Mouse (Mus musculus) adrenal gland (tissue): ENCODE data around the gene D330020A13Rik.

Experiments
- intact Hi-C: fragments of 180-260 bp; cut with DNase I; formaldehyde crosslinking; loops from one replicate; pipeline ENCODE4 v1.15.1; 2025
- long read RNA-seq, 2 experiments: library from polyadenylated mRNA; unstranded; transcript quantifications; one replicate each; pipeline ENCODE4 v2.0.0; 2020; ENCODE audit warnings: borderline replicate concordance in 1 of 2; ENCODE audit not compliant: insufficient replicate concordance in 1 of 2

The D330020A13Rik gene
- long read RNA-seq, experiment 1, result 0 reads
- long read RNA-seq, experiment 2, transcript D330020A13Rik-201 (1 exons, 1,069 nt), result major isoform, 5 of 5 reads
- long read RNA-seq, experiment 2, partial matches to known transcripts, result 0 of 5 reads
- long read RNA-seq, experiment 2, other reads (novel, unspliced or antisense), result 0 of 5 reads

DNA sequence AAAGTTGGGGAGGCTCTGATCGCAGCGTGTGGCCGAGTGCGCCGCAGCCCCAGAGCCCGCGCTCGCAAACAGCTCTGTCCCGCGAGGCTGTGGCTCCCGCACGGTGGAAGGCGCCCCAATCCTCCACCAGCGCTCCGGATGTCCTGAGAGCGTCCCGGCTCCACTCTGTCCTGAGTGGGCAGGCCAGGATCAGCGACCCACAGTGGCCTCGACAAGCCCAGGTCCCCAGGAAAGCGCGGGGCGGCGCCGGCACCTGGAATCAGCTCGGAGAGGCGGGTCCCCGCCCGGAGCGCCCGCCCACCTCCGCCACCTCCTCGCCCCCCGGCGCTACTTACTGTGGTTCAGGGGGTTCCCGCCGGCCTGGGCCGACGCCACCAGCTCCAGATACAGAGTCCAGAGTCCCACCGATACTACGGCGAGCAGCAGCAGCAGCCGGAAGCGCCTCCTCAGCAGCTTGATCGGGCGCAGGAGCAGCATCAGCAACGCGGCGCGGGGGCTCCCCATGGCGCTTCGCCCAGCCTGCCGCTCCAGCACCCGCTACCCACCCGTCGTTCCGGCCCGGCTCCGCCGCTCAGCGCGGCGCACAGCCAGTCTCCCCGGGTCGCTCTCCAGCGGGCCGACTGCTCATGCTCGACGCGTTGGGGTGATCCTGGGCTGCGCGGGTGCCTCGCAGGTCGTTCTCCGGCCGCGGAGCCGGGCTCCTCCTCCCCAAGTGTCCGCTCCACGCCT lies at the start of gene D330020A13Rik, which contains the start of gene B4galnt3:
TSS of gene D330020A13Rik (plus strand) at position 309 of the 729 bp plus-strand sequence.
TSS of gene B4galnt3 (minus strand) at position 504 of the 729 bp plus-strand sequence.
- intact Hi-C loops, result no loop called here

DNA sequence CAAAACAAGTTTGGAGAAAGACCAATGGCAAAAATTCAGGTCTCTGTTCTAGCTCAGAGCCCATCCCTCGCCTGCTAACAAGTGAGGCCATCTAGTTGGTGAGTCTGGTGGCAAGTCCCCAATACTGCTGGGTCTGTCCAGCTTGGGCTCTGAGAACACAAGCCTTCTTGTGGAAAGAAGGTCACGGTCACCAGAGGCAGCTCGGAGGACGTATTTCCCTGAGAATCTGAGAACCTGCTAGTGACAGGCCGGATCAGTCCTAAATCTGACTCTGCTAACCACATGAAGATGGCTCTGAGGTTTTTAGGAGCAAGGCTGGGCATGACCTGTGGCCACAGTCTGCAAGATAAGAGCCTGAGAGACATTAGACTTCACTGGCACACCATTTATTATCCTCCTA lies 47.5 kb upstream of the D330020A13Rik start:
- intact Hi-C loops, result no loop called here

GRCm38 (mm10) chr6:120249831-120250230 lies 44.3 kb upstream of the D330020A13Rik start:
- intact Hi-C loops, result no loop called here

- intact Hi-C loops, result no loop called here
Observed at GRCm38 (mm10) chr6:120251010-120251409, 43.2 kb upstream of the D330020A13Rik start.

- intact Hi-C loops, result no loop called here
Observed at GRCm38 (mm10) chr6:120252741-120253140, 41.4 kb upstream of the D330020A13Rik start.

DNA sequence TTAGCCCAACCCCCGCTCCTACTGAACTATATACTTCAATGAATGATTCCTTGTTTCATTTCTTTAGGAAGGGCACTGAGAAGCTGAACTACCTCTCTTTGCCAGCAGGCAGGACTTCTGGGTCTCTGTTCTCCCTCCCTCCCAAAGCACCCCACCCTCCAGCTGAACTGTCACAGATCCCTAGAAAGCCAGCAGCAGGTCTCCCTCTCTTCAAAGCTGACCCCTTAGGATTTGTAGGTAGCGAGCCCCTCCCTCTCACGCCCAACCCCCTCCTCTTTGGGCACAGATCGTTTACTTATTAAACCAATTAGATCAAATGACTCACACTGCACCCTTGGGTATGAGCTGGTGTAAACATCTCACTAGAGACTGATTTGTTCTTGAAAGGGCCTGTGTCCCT lies 39.5 kb upstream of the D330020A13Rik start:
- intact Hi-C loops, result no loop called here

DNA sequence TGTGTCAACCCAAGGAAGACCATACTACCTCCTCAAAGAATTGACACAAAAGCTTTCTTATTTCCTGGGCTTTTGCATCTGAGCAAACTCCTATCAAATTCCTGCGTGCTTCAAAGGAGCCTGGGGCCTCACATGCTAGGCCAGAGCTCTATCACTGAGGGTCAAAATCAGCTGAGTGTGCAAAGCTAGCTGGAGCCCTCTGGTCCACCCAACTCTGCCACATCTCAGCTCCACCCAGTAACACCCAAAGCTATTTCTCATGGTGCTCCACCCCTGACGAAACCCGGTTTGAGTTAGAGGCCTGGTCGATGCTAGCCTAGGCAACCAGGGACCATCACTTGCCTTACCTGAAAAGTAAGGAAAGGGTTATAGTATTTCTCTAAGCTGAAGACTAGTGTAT lies 39.0 kb upstream of the D330020A13Rik start:
- intact Hi-C loops, result no loop called here

GRCm38 (mm10) chr6:120255701-120256100 lies 38.5 kb upstream of the D330020A13Rik start:
- intact Hi-C loops, result no loop called here

GRCm38 (mm10) chr6:120256431-120256935 lies 37.7 kb upstream of the D330020A13Rik start:
- intact Hi-C loops, result no loop called here

DNA sequence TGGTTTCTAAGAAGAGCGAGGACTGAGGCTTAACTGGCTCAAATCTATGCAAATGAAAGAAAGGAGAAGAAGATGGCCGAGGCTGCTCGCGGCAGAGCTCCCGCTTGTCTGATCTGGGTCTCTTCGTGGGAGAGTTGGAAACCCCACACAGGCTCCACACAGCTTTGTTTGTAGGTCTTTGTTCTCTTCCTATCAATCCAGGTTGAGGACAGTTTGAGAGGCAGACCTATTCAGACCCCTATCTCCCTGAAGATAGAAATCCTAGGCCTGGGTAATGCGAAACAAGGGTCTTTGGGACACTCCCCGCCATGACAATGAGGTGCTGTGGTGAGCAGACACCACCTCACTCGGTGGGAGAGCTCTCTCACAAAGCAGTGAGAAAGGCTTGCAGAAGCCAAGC lies 34.7 kb upstream of the D330020A13Rik start:
- intact Hi-C loops, result no loop called here

DNA sequence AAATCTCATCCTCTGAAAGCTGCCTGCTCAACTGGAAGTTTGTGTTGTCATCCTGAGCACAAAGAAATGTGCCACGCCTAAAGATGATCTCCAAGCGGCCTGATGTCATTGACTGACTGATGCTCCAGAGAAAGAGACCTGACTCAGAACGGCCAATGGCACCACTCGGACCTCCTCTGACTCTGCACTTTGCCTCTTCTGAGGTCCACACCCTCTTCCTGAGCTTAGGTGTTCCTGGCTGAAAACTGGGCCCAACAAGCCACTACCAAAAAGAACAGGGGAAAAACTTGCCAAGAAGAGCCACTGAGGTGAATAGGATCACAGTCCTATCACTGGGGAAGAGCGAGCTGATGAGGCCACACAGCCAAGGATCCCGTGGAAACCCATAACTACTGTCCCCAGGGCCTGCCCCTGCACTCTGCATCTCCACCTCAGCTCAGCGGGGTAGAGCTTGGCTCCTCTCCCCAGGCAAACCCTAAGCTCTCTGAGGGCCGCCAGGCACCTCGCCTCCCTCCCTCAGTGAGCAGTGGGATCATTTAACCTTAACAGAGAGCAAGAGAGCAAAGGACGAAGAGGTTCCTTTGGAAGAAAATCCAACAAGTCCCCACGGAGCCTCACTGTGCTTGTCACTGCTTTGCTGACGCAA lies 31.2 kb upstream of the D330020A13Rik start:
- intact Hi-C loops, result no loop called here

- intact Hi-C loops, result no loop called here
Observed at GRCm38 (mm10) chr6:120263608-120264007, 30.6 kb upstream of the D330020A13Rik start.

- intact Hi-C loops, result no loop called here
Observed at GRCm38 (mm10) chr6:120264151-120264550, 30.0 kb upstream of the D330020A13Rik start.

GRCm38 (mm10) chr6:120274181-120274580 lies 20.0 kb upstream of the D330020A13Rik start:
- intact Hi-C loops, result no loop called here

GRCm38 (mm10) chr6:120274887-120275286 lies 19.3 kb upstream of the D330020A13Rik start:
- intact Hi-C loops, result no loop called here

DNA sequence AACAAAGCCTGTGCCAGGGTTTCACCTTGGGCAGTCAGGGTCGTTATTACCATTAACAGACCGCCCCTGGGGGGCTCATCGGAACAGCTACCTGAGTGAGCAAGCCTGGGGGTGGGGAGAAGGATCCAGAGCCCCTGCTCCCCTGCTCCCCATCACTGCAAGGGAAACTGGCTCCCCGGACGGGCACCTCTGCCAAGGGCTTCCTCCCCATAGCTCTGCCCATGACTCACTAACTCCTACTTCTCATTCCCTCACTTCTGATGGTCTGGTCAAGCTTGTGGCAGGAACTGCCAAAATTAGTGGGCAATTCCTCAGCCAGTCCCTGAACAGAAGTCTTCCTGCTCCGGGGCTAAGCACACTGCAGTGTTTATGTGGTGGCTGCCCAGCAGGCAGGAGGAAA lies 18.9 kb upstream of the D330020A13Rik start:
- intact Hi-C loops, result no loop called here

DNA sequence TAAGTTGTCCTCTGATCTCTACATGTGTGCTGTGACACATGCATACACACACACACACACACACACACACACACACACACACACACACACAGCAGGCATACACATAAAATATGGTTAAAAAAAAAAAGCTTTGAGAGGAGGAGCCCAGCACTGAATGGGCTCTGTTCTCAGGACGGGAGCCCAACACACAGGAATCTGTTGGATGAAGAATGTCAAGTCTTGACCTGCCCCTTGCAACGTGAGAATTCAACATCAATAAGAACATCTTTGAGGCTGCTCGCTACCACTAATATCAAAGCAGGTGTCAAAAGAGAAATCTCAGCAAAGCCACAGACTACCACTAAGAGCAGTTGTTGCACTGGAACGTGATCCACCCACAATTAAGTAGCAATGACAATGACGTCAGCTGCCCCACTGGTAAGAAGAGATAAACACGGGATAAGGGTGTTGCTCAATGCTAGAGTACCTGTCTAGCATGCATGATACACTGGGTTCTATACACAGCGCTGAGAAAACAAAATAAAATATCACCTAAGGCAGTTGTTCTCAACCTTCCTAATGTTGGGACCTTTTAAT lies 17.2 kb upstream of the D330020A13Rik start:
- intact Hi-C loops, result no loop called here

- intact Hi-C loops, result no loop called here
Observed at GRCm38 (mm10) chr6:120287279-120287678, 6.9 kb upstream of the D330020A13Rik start.

DNA sequence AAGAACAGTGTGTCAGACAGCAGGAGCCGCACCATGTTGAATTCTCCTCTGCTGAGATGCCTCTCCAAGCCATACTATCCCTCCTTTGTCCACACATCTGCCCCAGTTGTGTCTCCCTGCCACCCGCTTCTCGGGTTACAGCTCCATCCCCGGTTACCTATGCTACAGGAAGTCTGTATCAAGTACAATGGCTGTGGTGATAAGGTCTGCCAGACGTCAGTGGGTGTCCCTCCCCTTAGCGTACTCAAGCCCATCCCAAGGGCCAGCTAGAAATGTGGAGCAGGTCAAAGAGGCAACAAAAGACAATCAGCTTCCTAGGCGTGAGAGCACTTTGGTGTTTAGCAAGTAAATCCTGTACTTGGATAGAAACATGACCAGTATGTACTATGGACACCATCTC lies 5.6 kb upstream of the D330020A13Rik start:
- intact Hi-C loops, result no loop called here

GRCm38 (mm10) chr6:120289430-120289829 lies 4.7 kb upstream of the D330020A13Rik start:
- intact Hi-C loops, result no loop called here

DNA sequence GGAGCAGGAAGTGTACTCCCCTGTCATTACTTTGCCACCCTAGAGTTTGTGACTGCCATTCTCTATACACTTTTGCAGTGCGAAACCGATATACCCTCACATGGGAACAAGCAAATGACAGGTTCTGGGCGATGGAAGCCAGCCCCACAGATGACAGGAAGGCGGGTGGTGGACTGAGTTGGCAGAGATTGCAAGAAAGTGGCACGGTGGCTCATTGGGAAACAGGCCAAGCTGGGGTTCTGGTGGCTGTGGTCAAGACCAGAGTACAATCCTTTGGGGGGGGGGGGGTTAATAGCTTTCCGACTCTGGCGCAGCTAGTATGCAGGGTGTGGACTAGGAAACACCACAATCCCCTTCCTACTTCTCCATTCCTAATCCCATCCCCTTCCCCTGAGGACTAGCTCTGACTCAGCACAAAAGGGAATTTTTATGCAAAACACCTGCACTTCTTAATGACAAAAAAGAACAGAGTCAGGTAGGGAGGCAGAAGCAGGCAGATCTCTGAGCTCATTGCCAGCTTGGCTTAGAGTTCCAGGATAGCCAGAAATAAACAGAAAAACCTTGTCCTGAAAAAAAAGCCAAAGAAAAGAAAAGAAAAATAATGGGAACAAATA lies 2.7 kb upstream of the D330020A13Rik start:
- intact Hi-C loops, result no loop called here

GRCm38 (mm10) chr6:120294785-120295133 lies 595 bp downstream of the D330020A13Rik start:
- intact Hi-C loops, result no loop called here
